Mouse (Mus musculus) MEL (cell line): Measurements from ENCODE around the gene Cipc.

ENCODE experiments used
- CTCF ChIP-seq, 3 experiments: IDR thresholded peaks in 2 of 3; conservative IDR thresholded peaks in 1 of 3; 2 replicates each; pipeline ENCODE4 v1.5.1; 2011 to 2012; ENCODE audit warnings: low read length in 3 of 3, low read depth in 2 of 3, mild to moderate bottlenecking in 2 of 3, improper control_type of control experiment in 1 of 3, inconsistent platforms in 1 of 3, mixed read lengths in 1 of 3, moderate library complexity in 1 of 3; ENCODE audit not compliant: control insufficient read depth in 1 of 3, insufficient read depth in 1 of 3, poor library complexity in 1 of 3, severe bottlenecking in 1 of 3
- MAX ChIP-seq: IDR thresholded peaks from 2 replicates; pipeline ENCODE4 v1.6.1; 2011; ENCODE audit warnings: low read length, improper control_type of control experiment
- SIN3A ChIP-seq: IDR thresholded peaks from 2 replicates; pipeline ENCODE4 v1.6.1; 2012; ENCODE audit warnings: low read length, improper control_type of control experiment, inconsistent platforms
- ZNF384 ChIP-seq: IDR thresholded peaks from 2 replicates; pipeline ENCODE4 v1.6.1; 2012; ENCODE audit warnings: low read depth, mild to moderate bottlenecking, inconsistent platforms, low read length, improper control_type of control experiment

- TF ChIP-seq ZNF384 = no peak
- no peak for TF ChIP-seq CTCF (IDR thresholded peaks at IDR 0.05 in 2 of 3, conservative IDR thresholded peaks at IDR 0.05 in 1 of 3; ENCODE audit: control insufficient read depth in 1 of 3, insufficient read depth in 1 of 3, low read depth in 2 of 3, low read length in 3 of 3, poor library complexity in 1 of 3, severe bottlenecking in 1 of 3)
- TF ChIP-seq MAX = no peak
- no peak for TF ChIP-seq SIN3A
These were observed 17.6 kb downstream of the Cipc start for GRCm38 (mm10) chr12:86964278-86965057.
